Mouse (Mus musculus) midbrain, embryonic 10.5 days (tissue): ENCODE data around the gene Daglb. TPM values are rescaled to one million over a fixed set of nuclear protein-coding genes. Genes with fewer than 3 reads are reported as not detected.
A peak's percentile ranks its signal among the peaks of the same experiment; 100 is the strongest.

Experiments used
- DNase-seq: peaks from one replicate; pipeline ENCODE4 v3.0.0-alpha.2; 2017; ENCODE audit warnings: low spot score
- H3K27ac ChIP-seq: fragments of 300-500 bp; sonication (generic); replicated peaks from 2 replicates; pipeline ENCODE4 v1.5.1; 2016; ENCODE audit warnings: mild to moderate bottlenecking
- H3K27me3 ChIP-seq: fragments of 300-500 bp; sonication (generic); 2 replicates; pipeline ENCODE4 v1.6.1; 2016; ENCODE audit warnings: low read depth, mild to moderate bottlenecking; ENCODE audit not compliant: poor library complexity, severe bottlenecking
- H3K36me3 ChIP-seq: fragments of 300-500 bp; sonication (generic); 2 replicates; pipeline ENCODE4 v1.6.1; 2016; ENCODE audit warnings: mild to moderate bottlenecking, moderate library complexity
- H3K4me1 ChIP-seq: fragments of 300-500 bp; sonication (generic); 2 replicates; pipeline ENCODE4 v1.6.1; 2016
- H3K4me3 ChIP-seq: fragments of 300-500 bp; sonication (generic); 2 replicates; pipeline ENCODE4 v1.5.1; 2016; ENCODE audit warnings: mild to moderate bottlenecking, moderate library complexity
- H3K9me3 ChIP-seq: fragments of 300-500 bp; sonication (generic); replicated peaks from 2 replicates; pipeline ENCODE4 v1.6.1; 2016; ENCODE audit warnings: mild to moderate bottlenecking
- WGBS: fragments of 180-500 bp; shearing (Covaris S2); methylation state at CpG from one replicate; pipeline ENCODE4 v1.1.7; 2016; 5-methylcytosine and 5-hydroxymethylcytosine counted together
- polyA plus RNA-seq: library from polyadenylated mRNA; unstranded; fragments of >200 nt; fragmentation: Nextera tagmentation; extraction: Ambion mirVana; gene quantifications from 2 replicates; pipeline ENCODE4 v1.2.1, GENCODE M21; 2016

The Daglb gene
- polyA plus RNA-seq, result 15.0 and 15.2 TPM in 2 replicates

- WGBS, result 3% methylated on average over 43 of the region's 43 CpGs
- peaks cover 24% of the 10 kb centered on the region for H3K4me1 ChIP-seq
- peak within 1 kb of the TSS; percentile 82 for H3K4me3 ChIP-seq
- DNase-seq, result peak; percentile 88
- peak within 1 kb of the TSS; percentile 86 for H3K27ac ChIP-seq
- peaks cover 28% of the 10 kb centered on the region for H3K36me3 ChIP-seq
- H3K9me3 ChIP-seq, result no peaks in the 10 kb centered on the region
- H3K27me3 ChIP-seq, result peaks cover 10% of the 10 kb centered on the region; the same call in 1 of the 2 replicates
Measured at GRCm38 (mm10) chr5:143464100-143464756, at the start of gene Daglb. Gene Daglb, plus strand, starts transcription at chr5:143464584.

GRCm38 (mm10) chr5:143421484-143421883 lies 42.9 kb upstream of the Daglb start:
- H3K36me3 ChIP-seq, result peaks cover 67% of the 10 kb centered on the region
- no peak overlapping the region for H3K4me3 ChIP-seq
- H3K9me3 ChIP-seq, result no peaks in the 10 kb centered on the region; the same call in 1 of the 2 replicates
- no peaks in the 10 kb centered on the region for H3K4me1 ChIP-seq
- no peaks in the 10 kb centered on the region for H3K27me3 ChIP-seq
- no peak for DNase-seq
- H3K27ac ChIP-seq, result no peak overlapping the region
- WGBS, result 92% methylated on average over 4 of the region's 4 CpGs

- Histone ChIP-seq H3K27ac (no peak overlapping the region), H3K4me3 (no peak overlapping the region), H3K4me1 (no peaks in the 10 kb centered on the region), H3K9me3 (no peaks in the 10 kb centered on the region), H3K27me3 (no peaks in the 10 kb centered on the region), H3K36me3 (peaks cover 52% of the 10 kb centered on the region)
- WGBS, result 85% methylated on average over 4 of the region's 4 CpGs
- no peak for DNase-seq
Measured at GRCm38 (mm10) chr5:143422990-143423389, 41.4 kb upstream of the Daglb start.

- Histone ChIP-seq H3K36me3 (peaks cover 42% of the 10 kb centered on the region), H3K27ac (no peak overlapping the region), H3K27me3 (no peaks in the 10 kb centered on the region), H3K4me3 (no peak overlapping the region), H3K4me1 (no peaks in the 10 kb centered on the region), H3K9me3 (no peaks in the 10 kb centered on the region)
- DNase-seq, result peak; percentile 49
- WGBS, result 34% methylated on average over 6 of the region's 6 CpGs
Measured at GRCm38 (mm10) chr5:143423899-143424519, 40.4 kb upstream of the Daglb start.

DNA sequence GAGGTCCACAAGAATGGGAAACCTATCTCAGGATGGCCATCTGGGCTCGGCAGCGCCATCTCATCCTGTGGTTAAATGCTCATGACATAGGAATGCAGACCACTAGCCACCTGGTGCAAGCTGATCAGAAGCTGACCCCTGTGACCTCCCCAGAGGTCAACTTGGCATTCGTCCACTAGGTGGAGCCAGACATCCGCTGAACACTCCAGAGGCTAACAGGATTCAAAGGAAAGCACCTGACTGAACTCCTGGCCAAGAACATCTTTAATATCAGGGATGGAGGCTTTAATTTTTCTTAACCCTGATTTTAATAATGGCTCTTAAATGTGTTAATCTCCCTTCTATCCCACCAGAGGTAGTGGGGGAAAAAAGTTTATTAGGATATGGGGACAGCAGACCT lies 30.0 kb upstream of the Daglb start:
- no peaks in the 10 kb centered on the region for H3K4me1 ChIP-seq
- no peak overlapping the region for H3K27ac ChIP-seq
- H3K4me3 ChIP-seq, result no peak overlapping the region
- no peaks in the 10 kb centered on the region for H3K9me3 ChIP-seq
- H3K27me3 ChIP-seq, result no peaks in the 10 kb centered on the region
- DNase-seq, result peak; percentile 76
- no peaks in the 10 kb centered on the region for H3K36me3 ChIP-seq
- WGBS, result 15% methylated on average over 4 of the region's 4 CpGs

DNA sequence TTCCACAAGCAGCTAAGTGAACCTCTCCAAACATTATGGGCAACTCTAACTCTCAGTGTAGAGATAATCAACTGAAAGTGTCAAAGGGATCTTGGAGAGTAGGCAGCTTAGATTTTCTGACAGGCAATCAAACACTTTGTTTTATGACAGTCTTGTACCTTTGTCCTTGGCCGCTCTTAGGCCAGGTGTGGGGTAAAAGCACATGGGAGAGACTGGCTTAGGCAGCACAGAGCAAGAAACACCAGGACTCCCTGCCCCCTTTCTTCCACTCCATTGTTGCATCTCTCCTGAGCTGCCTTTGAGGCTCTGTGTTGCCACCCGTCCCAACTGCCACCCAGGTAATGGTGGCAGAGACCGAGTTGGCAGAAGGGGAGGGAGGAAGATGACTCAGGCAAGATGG lies 23.1 kb upstream of the Daglb start:
- no peaks in the 10 kb centered on the region for H3K9me3 ChIP-seq
- no peaks in the 10 kb centered on the region for H3K27me3 ChIP-seq
- no peaks in the 10 kb centered on the region for H3K4me1 ChIP-seq
- H3K4me3 ChIP-seq, result no peak overlapping the region
- no peak for DNase-seq
- H3K36me3 ChIP-seq, result no peaks in the 10 kb centered on the region
- no peak overlapping the region for H3K27ac ChIP-seq
- 82% methylated on average over 3 of the region's 3 CpGs for WGBS

- no peaks in the 10 kb centered on the region for H3K9me3 ChIP-seq
- no peak overlapping the region for H3K27ac ChIP-seq
- no peaks in the 10 kb centered on the region for H3K36me3 ChIP-seq
- WGBS, result 86% methylated on average over 12 of the region's 12 CpGs
- H3K4me1 ChIP-seq, result no peaks in the 10 kb centered on the region
- H3K4me3 ChIP-seq, result no peak overlapping the region
- no peaks in the 10 kb centered on the region for H3K27me3 ChIP-seq
- peak; percentile 5 for DNase-seq
Measured at GRCm38 (mm10) chr5:143441753-143442152, 22.6 kb upstream of the Daglb start.

DNA sequence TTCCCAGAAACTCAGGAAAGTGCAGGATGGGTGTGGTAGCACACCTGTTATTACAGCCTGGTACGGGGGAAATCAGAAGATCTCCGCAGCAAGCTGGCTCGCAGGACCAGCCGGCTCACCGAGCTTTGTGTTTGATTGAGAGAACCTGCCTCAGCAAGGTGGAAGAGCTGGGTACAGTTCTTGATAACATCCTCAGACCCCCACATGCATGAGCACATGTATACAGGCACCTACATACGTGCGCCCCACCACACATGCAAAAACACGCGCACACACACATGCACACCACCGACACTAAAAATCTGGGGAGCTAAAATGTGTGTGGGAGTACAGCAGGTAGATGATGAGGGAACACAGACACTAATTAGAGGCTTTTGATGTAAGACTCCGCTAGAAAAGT lies 713 bp upstream of the Daglb start:
- DNase-seq, result peak; percentile 10
- peak overlapping the region; percentile 82 for H3K4me3 ChIP-seq
- no peaks in the 10 kb centered on the region for H3K9me3 ChIP-seq
- peak overlapping the region; percentile 86 for H3K27ac ChIP-seq
- H3K27me3 ChIP-seq, result peaks cover 10% of the 10 kb centered on the region; the same call in 1 of the 2 replicates
- peaks cover 23% of the 10 kb centered on the region for H3K36me3 ChIP-seq
- peaks cover 24% of the 10 kb centered on the region for H3K4me1 ChIP-seq
- 81% methylated on average over 11 of the region's 11 CpGs for WGBS

DNA sequence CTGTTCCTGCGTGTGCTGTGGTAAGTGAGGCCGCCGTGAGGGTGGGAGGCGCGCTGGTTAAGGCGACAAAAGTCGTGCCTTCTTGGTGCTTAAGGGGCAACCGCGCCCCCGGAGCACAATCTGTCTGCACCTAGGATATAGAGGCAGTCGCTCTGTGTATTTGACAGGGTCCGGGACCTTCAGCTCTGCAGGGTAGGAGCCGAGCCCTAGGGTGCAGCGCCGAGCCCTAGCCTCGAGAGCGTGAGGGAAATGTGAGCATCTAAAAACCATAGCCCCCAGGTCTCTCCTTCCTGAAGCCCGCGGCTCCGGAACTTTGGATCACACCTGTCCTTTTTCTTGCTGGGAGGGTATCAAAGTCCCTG lies 354 bp downstream of the Daglb start:
- WGBS, result under 1% methylated on average over 20 of the region's 20 CpGs
- Histone ChIP-seq H3K36me3 (peaks cover 33% of the 10 kb centered on the region), H3K4me3 (peak overlapping the region; percentile 82), H3K27me3 (peaks cover 10% of the 10 kb centered on the region; the same call in 1 of the 2 replicates), H3K27ac (peak overlapping the region; percentile 86), H3K4me1 (peaks cover 24% of the 10 kb centered on the region), H3K9me3 (no peaks in the 10 kb centered on the region)
- DNase-seq, result no peak

DNA sequence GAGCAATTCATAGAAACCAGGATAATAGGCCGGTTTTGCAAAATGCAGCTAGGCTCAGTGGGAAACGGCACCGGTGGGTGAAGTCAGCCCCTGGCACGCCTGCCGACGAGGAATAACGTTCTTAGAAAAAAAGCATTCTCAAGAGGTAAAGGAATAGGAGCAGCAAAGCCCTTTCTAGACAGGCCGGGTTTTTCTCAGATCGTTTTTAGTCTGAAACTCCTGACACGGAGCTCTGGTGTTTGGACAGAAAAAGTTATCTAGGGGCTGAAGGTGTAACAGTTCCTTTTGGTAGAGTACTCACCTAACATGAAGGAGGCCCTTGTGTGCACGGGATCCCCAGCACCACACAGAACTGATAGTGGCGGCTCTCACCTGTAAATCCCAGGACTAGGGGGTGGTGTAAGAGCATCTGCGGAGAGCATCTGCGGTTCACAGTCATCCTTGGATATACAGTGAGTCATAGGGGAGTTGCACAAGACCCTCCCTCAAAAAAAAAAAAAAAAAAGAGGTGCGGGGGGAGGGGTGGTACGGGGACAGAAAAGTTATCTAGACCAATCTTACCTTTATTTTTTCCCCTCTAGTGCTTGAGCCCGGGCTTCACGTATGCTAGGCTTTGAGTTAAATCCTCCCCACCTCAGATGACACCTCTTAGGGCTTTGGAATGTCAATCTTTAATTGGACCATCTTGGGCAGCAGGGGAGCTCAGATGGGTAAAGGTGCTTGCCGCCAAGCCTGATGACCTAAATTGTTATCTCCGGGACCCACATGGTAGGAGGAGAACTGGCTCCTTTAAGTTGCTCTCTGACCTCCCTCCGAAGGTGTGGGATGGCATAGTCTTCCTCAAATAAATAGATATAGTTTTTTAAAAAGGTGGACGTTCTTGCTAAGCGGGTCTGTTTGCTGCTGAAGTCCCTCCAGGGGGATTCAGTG lies 1.0 kb downstream of the Daglb start:
- peak; percentile 12 for DNase-seq
- peak overlapping the region; percentile 82 for H3K4me3 ChIP-seq
- no peaks in the 10 kb centered on the region for H3K9me3 ChIP-seq
- peaks cover 10% of the 10 kb centered on the region; the same call in 1 of the 2 replicates for H3K27me3 ChIP-seq
- 39% methylated on average over 23 of the region's 23 CpGs for WGBS
- H3K36me3 ChIP-seq, result peaks cover 40% of the 10 kb centered on the region
- peaks cover 24% of the 10 kb centered on the region for H3K4me1 ChIP-seq
- H3K27ac ChIP-seq, result no peak overlapping the region

GRCm38 (mm10) chr5:143466891-143467669 lies 2.7 kb downstream of the Daglb start:
- H3K36me3 ChIP-seq, result peaks cover 57% of the 10 kb centered on the region
- peak; percentile 10 for DNase-seq
- WGBS, result 93% methylated on average over 23 of the region's 23 CpGs

DNA sequence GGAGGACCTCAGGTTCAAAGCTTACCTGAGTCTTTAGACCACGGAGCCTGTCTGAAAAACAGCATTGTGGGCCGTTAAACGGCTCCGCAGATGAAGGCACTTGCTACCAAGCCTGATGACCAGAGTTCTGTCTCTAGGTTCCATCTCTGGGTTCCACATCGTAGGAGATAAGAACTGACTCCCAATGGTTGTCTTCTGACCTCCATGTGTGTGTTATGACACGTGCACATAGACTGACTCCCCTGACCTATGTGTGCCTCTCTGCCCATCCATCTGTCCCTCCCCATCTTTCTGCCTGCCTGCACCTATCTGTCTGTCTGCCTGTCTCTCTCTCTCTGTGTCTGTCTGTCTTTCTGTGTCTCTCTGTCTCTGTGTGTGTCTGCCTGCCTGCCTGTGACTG lies 3.5 kb downstream of the Daglb start:
- 97% methylated on average over 6 of the region's 6 CpGs for WGBS

More at GRCm38 (mm10) chr5:143466891-143467669, 2.7 kb downstream of the Daglb start:
- H3K9me3 ChIP-seq, result no peaks in the 10 kb centered on the region
- peaks cover 10% of the 10 kb centered on the region; the same call in 1 of the 2 replicates for H3K27me3 ChIP-seq
- H3K27ac ChIP-seq, result no peak overlapping the region
- peaks cover 24% of the 10 kb centered on the region for H3K4me1 ChIP-seq
- no peak overlapping the region for H3K4me3 ChIP-seq

More for the DNA sequence above, 3.5 kb downstream of the Daglb start:
- Histone ChIP-seq H3K27me3 (peaks cover 7% of the 10 kb centered on the region; the same call in 1 of the 2 replicates), H3K36me3 (peaks cover 65% of the 10 kb centered on the region), H3K9me3 (no peaks in the 10 kb centered on the region), H3K4me1 (peaks cover 24% of the 10 kb centered on the region), H3K4me3 (no peak overlapping the region), H3K27ac (no peak overlapping the region)
- peak; percentile 8 for DNase-seq
